Mouse (Mus musculus): ENCODE measurements around the gene G0s2. TPM values are rescaled to one million over a fixed set of nuclear protein-coding genes. Genes with fewer than 3 reads are reported as not detected.

The G0s2 gene
- total RNA-seq, 2 experiments from 2014 or later = 31.0 to 40.3 TPM

Other genes with a start within 250 kb of the G0s2 start
- not detected in 2 replicates for gene Syt14, start 237.4 kb downstream of the G0s2 start, total RNA-seq (2015)
- not detected in 2 replicates for gene Syt14, start 237.4 kb downstream of the G0s2 start, total RNA-seq (2017)
- 4.4 and 5.8 TPM in 2 replicates for gene Diexf, start 142.9 kb downstream of the G0s2 start, total RNA-seq (2015)
- gene Diexf, start 142.9 kb downstream of the G0s2 start, total RNA-seq (2017) = 8.4 and 10.4 TPM in 2 replicates
- 0.21 TPM in 1 of 2 replicates, not detected in the other for gene Irf6, start 120.1 kb downstream of the G0s2 start, total RNA-seq (2015)
- gene Irf6, start 120.1 kb downstream of the G0s2 start, total RNA-seq (2017) = 0.24 and 0.26 TPM in 2 replicates
- 4.4 and 4.6 TPM in 2 replicates for gene A130010J15Rik, start 105.2 kb downstream of the G0s2 start, total RNA-seq (2015)
- gene A130010J15Rik, start 105.2 kb downstream of the G0s2 start, total RNA-seq (2017) = 4.6 and 5.2 TPM in 2 replicates
- gene Traf3ip3, start 71.5 kb downstream of the G0s2 start, total RNA-seq (2015) = 86.6 and 94.4 TPM in 2 replicates
- gene Traf3ip3, start 71.5 kb downstream of the G0s2 start, total RNA-seq (2017) = 141 and 142 TPM in 2 replicates
- gene Lamb3, start 65.5 kb downstream of the G0s2 start, total RNA-seq (2015) = 2.2 and 3.4 TPM in 2 replicates
- gene Lamb3, start 65.5 kb downstream of the G0s2 start, total RNA-seq (2017) = 2.5 and 6.5 TPM in 2 replicates
- gene Hsd11b1, start 9.1 kb downstream of the G0s2 start, total RNA-seq (2015) = 77.6 and 78.5 TPM in 2 replicates
- 36.9 and 44.9 TPM in 2 replicates for gene Hsd11b1, start 9.1 kb downstream of the G0s2 start, total RNA-seq (2017)
- not detected in 2 replicates for gene Camk1g, start 97.1 kb upstream of the G0s2 start, total RNA-seq (2015)
- not detected in 2 replicates for gene Camk1g, start 97.1 kb upstream of the G0s2 start, total RNA-seq (2017)

All from megakaryocyte, adult 5-6 weeks (primary cell).